Mouse (Mus musculus) adrenal gland, adult 18-20 months (tissue): Measurements from ENCODE around the gene B3galt1. TPM values are rescaled to one million over a fixed set of nuclear protein-coding genes. Genes with fewer than 3 reads are reported as not detected.

Experiments
- DNase-seq, 2 experiments: peaks; one replicate each; pipeline ENCODE4 v3.0.0; 2021 to 2022; ENCODE audit warnings: low spot score in 2 of 2
- total RNA-seq, 2 experiments: library from RNA; stranded (reverse); gene quantifications; 1 replicate in 1 of 2; 2 replicates in 1 of 2; pipeline ENCODE4 v1.2.3; 2021

Gene B3galt1
- total RNA-seq, 2 experiments from 2014 or later: 3.0 to 3.5 TPM

DNA sequence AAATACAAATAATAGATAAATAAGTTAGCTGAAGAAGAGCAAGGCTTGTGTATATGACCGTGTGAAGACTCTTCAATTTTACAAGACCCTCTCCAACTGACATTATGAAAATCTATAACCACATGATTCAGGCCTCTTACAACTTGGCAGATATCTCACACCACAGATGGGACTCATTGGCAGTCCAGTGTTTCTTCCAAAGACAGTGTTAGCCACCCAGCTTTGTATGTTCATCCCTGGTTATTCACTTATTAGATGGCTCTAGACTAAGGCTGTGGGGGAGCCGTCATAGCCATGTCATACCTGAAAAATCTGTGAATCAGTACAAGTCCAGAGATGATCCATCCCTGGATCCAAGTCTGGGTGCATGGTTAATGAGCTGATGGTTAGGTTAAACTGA is 463.1 kb downstream of the B3galt1 start:
- no peak for DNase-seq

DNA sequence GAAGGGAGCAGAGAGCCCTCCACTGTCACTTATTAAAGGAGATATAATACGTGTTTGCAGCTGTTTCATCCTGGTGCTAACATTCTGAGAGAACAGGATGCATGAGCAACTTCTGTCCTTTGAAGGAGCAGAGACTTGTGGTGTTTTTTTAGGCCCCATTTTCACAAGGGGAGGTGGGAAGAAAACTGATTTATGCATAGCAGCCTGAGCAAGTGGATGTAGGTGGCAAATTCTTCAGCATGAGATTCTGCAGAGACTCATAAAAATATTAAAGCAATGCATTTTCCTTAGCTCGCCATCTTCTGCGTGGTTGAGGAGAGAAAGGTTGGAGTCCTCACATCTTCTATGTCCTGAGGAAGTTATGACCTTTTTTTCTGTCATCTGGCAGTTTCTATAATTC is 469.0 kb downstream of the B3galt1 start:
- DNase-seq: no peak

DNA sequence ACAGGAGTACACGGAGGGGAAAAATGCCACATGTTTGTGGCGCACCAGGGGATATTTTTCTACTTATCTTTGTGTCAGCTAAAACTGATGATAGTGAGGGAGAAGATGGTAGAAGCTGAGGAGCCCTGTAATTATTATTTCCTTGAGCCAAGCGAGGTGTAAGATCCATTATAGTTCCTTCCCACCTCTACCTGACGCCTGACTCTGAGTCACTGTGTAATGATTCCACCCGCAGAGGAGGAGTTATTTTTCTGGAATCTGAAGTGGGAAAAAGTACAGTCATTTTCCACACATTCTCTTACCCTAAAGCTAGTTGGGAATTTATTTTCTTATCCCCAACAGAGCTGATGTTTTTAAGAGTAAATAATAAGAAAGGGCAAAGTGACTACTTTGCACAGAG is 475.1 kb downstream of the B3galt1 start:
- DNase-seq: no peak

DNA sequence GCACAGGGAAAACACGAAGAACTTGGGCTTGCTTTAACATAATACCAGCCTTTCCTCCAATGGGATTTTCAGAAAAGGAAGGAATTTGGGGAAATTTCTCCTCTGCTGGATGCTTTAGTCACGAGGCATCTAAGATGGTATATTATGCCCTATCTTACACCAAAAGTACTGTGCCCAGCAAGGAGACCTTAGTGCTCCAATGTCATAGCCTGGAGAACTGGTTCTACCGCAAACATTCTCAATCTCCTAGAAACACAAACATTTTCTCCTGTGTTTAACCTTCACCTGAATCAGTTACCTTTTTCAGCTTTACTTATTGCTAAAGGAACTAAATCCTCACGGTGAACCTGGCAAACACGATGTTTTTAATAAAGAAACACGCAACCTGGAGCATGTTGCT is 486.8 kb downstream of the B3galt1 start:
- no peak for DNase-seq

DNA sequence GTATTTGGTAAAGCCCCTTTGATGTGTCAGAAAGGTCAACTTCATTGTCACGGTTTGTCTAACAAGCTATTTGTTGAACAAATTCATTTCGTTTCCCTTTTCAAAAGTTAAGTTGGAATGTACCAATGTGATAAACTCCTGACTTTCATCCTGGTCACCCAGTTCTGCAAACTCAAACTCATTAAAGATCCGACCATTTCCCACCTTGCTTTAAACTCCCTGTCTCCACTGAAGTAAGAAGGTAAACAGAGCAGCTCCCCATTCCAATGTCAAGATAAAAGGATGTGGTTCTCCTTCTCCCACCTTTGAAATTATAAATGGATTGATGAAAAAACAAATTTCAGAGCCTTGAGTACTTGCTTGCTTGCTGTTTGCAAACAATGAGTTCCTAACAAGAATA is 487.6 kb downstream of the B3galt1 start:
- DNase-seq: no peak

DNA sequence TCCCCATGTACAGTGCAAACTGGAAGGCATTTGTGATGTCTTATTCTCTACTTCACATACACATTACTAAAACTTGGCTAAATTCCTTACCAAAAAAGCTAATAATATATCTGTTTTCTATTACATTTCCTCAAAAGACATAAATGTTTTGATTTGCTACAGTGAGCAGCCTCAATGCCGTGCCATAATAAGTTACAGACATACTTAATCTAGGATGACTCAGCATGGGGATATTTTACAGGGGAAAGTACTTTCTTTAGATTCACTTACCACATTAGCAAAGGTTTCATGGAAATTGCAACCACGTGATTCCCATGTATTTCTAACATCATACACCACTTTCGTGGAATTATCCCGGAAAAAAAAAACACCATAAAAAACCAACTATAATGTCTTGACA is 495.7 kb downstream of the B3galt1 start:
- DNase-seq: no peak

DNA sequence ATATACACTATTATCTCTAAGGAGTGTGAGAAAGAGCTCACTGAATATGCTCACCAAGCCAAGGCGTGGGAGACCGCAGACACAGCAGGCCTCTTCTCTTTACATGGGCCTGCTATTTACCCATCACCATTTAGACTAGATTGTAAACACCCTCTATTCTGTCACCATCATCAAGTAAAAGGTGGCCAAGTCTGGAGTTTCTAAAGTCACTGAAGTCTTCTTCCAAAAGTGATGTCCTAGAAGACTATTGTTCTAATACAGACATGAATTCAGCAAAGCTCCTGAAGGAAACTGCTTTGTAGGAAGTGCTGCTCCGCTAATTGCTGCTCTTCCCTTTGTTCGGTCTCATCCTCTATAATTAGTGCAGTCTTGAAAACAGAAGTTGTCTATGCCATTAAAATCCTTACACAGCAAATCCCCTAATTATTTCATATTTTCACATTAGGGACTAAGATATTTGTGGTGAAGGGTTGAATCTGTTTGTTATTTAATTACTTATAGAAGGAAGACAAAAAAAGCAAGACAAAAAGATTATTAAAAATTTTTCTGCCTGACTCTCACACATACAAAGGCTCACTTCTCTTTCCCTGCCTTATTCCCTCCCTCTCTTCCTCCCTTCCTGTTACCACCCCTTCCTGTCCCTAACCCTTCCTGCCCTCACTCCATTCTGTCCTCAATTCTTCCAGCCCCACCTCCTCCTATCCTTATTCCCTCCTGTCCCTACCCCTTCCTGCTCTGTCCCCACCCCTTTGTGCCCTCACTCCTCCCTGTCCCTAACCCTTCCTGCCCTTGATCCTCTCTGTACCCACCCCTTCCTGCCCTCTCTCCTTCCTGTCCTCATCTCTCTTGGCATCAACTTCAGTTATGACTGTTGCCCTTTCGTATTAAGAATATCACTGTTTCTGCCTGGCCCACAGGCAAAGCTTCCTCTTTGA is 514.0 kb downstream of the B3galt1 start:
- no peak for DNase-seq

DNA sequence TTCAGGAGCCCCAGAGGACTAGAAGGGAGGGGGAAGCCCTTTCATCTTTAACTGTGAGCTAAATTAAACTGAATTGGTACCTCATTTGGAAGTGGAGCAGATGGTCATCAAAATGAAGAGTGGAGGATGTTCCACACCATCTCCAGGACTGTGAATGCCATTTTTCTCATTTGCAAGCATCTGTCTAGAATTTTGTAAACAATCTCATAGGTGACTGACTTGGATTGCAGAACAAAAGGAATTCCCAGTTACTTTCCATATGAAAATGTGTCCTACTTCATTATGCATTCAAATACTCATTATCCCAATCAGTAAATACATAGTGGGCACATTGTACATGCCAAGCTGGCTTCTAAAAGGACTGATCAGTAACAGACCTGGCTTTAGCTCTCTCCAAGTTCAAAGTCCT is 515.2 kb downstream of the B3galt1 start:
- no peak for DNase-seq

DNA sequence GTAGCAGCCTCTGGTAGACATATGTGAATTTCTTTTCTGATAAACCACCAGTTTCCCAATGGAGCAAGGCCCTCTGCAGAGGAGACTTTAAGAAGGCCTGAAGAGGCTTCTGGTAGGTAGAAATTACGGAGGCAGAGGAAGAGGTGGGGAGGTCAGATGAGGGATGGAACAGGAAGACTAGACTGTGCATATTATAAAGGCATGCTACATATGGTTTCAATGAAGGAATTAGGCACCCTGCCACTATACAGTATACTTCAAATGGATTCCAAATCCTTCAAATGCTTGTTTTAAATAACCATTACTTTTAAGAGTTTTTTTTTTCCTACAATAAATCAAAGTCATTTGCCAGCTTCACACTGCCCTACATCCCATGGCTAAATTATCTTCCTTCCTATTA is 518.8 kb downstream of the B3galt1 start:
- no peak for DNase-seq

DNA sequence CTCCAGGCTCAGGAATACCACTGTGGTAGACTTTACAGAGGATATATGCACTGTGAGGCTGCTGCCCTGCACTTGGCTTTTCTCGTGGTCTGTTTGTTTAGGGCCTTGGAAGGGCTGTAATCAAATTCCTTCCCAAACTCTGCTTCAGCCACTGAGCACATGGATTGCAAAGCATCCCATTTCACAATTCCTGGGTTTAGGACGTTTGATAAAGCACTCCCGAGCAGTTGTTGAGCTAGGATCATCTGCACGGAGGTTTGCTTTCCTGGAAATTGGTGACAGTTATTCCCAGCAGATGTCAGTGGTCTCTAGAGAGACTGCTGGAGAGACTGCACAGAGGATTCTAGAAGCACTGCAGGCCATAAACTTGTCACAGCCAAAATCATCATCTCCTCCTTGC is 520.4 kb downstream of the B3galt1 start:
- no peak for DNase-seq

DNA sequence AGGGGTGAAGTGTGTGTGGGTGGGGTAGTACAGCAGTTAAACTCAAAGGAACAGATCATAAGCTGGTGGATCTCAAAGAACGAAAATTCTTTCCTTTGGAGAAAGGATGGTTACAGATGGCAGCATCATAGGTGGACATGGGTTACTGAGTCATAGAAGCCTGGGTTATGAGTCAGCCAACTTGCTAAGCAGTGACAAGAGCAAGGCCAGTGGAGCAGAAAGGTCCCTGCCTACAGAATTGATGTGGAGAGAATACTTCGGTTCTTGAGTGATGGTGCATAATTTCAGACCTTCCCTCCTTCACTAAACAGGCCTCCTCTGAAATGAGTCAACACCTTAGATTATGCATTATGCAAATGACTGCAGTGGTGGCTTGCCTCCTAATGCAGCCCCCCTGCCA is 525.9 kb downstream of the B3galt1 start:
- DNase-seq: no peak

DNA sequence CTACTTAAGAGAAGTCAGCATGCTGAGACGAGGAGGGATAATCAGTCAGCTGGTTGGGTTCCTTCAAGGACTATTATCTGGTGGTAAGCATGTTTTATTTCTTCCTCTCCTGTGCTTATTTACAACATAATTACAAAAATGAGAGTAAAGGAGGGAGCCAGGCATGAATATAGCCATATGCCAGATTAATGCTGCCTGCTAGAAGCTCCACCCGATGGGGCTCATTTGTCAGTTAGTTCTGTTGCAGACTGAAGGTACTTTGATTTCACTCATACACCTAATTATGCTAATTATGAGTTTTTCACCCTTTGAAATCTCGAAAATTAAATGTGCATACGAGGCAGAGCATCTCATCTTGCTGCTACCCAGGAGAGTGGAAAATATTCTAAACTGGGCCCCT is 539.0 kb downstream of the B3galt1 start:
- DNase-seq: no peak

DNA sequence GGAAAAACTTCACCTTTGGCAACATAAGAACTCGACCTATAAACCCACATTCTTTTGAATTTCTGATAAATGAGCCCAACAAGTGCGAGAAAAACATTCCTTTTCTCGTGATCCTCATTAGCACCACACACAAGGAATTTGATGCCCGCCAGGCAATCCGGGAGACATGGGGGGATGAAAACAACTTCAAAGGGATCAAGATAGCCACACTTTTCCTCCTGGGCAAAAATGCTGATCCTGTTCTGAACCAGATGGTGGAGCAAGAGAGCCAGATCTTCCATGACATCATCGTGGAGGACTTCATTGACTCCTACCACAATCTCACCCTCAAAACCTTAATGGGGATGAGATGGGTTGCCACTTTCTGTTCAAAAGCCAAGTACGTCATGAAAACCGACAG is 552.4 kb downstream of the B3galt1 start:
- peak in 1 of 2 experiments; percentile 5 for DNase-seq

DNA sequence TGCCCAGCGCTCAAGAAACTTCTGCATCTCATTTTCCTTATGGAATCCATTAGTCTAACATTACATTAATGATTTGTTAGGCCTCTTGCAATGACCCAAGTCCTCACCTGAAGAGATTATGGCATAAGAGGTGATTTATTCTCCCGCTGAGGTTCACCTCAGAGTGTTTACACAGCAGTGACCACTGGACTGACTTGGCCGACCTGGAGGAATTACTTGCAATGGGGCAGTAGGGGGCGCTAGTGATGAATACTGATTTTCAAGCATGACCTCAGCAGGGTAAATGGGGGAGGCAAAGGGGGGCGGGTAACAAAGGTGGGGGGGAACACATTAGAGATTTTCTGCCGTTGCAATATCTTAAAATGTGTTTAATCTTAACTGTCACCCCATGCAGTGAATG is 559.1 kb downstream of the B3galt1 start:
- peak; percentile 7 to 25 for DNase-seq

DNA sequence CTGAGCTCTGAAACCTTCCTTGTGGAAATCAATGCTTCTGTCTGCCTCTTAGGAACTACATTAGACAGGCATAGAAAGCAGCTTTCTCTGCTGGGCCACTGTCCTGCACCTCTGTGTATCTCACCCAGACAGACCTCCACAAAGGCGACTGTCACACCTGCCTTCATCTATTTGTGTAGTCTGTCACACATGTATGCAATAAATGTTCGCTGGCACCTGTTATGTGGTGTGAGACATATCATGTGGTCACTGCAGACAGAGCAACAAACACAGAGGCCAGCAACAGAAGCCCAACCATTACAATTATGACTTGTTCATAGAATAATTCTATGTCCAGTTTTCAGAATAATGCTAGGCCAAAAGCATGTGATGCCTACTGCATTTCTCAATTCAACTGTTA is 575.4 kb downstream of the B3galt1 start:
- no peak for DNase-seq

DNA sequence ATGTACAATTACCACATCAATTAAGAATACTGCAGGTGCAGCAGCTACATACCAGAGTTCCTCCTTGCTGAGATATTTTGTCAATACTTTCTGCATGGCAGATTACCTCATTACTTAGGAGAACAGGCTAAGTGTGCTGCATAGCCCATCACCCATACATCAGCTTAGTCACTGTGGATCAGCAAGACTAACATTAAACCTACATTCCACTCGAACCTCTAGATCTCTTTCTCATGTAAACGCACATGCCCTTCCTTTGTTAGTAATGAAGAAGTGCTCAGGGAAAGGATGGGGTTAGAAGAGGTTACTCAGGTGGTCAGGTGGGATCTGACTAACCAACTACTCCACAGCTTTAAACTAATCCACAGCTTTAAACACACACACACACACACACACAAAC is 577.6 kb downstream of the B3galt1 start:
- DNase-seq: no peak

DNA sequence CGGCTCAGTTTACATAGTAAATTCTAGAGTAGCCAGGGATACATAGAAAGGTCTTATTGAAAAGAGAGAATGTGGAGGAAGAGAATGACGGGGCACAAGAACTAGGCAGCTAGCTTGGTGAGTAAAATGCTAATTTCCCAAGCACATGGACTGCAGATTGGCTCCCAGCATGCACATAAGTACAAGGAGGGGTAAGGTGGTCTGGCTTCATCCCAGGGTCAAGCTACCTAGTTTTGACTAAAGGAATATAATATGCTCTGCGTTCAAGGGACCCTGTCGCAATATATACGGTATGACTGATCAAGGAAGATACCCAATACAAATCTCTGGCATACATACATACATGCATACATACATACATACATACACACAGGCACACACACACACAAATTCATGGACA is 594.1 kb downstream of the B3galt1 start:
- DNase-seq: no peak

DNA sequence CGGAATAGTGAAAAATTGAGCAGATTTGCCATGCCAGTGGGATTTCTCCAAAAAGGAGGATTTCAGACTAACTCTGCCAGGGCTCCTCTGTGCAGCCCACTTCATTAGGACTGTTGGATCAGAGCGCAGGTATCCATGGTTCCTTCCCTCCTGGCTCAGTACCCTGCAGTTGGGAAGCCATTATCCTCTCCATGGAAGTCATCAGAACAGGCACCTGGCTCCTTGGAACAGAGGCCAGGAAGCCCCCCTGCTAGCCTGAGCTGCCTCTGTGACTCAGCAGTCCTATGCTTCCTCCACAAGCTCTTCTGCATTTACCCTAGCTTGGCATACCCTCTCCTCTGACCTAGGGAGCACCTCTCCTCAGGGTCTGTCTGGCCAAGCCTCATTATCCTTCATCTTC is 594.9 kb downstream of the B3galt1 start:
- DNase-seq: no peak

DNA sequence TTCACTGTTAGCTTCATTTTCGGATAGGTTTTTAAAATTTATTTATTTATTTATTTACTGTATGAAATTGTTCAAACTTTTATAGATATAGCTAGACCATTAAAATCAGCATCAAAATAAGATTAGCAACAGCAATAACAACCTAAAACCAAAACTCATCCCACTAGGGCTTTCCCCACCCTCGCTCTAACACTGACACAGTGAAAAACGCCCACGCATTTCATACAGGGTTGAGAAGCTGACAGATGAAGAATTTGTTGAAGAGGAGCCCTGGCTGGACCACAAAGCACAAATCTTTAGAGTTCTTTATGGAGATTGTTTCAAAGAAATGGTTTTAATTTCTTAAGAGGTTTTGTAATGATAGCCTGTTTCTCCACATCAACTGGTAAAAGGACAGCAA is 596.3 kb downstream of the B3galt1 start:
- DNase-seq: no peak

DNA sequence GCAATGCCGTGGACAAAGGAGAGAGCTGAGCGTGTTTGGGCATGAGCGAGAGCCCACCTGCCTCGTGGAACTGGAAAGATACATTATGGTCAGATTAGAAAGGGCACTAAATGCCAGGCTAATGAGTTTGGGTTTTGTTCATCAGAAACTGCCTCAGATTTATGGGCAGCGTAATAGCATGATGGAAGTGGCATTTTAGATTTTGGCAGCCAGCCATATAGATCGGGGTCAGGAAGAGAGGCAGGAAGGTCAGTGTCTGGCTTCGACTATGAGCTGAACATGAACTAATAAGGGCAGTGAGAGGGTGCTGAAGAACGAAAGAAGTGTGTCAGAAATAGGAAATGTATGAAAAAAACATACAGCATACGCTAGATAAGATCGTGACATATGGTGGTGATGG is 605.6 kb downstream of the B3galt1 start:
- DNase-seq: peak in 1 of 2 experiments; percentile 29
